Mouse (Mus musculus) testis, adult 2 months (tissue): ENCODE measurements around the gene Fads1. TPM values are rescaled to one million over a fixed set of nuclear protein-coding genes. Genes with fewer than 3 reads are reported as not detected.

ENCODE experiments used
- H3K27ac ChIP-seq: fragments of 200-500 bp; 2 replicates; pipeline ENCODE4 v1.5.1; 2012; ENCODE audit warnings: low read depth, low read length; ENCODE audit not compliant: control insufficient read depth, insufficient read depth
- H3K27me3 ChIP-seq: fragments of 200-500 bp; 2 replicates; pipeline ENCODE4 v1.6.1; 2012; ENCODE audit warnings: mild to moderate bottlenecking, low read length, moderate library complexity; ENCODE audit not compliant: control insufficient read depth, insufficient read depth
- H3K36me3 ChIP-seq: fragments of 200-500 bp; 2 replicates; pipeline ENCODE4 v1.6.1; 2012; ENCODE audit warnings: mild to moderate bottlenecking, low read length; ENCODE audit not compliant: control insufficient read depth, insufficient read depth
- H3K4me1 ChIP-seq: fragments of 200-500 bp; 2 replicates; pipeline ENCODE4 v1.6.1; 2012; ENCODE audit warnings: low read length; ENCODE audit not compliant: control insufficient read depth, insufficient read depth
- H3K4me3 ChIP-seq: fragments of 200-500 bp; 2 replicates; pipeline ENCODE4 v1.5.1; 2012; ENCODE audit warnings: low read depth, mild to moderate bottlenecking, low read length, moderate library complexity, mixed read lengths; ENCODE audit not compliant: control insufficient read depth
- CTCF ChIP-seq: fragments of 200-500 bp; IDR thresholded peaks from 2 replicates; pipeline ENCODE4 v1.5.1; 2012; ENCODE audit warnings: low read depth, mild to moderate bottlenecking, inconsistent platforms, low read length, moderate library complexity; ENCODE audit not compliant: control insufficient read depth, insufficient read depth, insufficient replicate concordance
- POLR2A ChIP-seq: fragments of 200-500 bp; IDR thresholded peaks from 2 replicates; pipeline ENCODE4 v1.6.1; 2012; ENCODE audit warnings: low read depth, mild to moderate bottlenecking, inconsistent platforms, low read length, moderate library complexity; ENCODE audit not compliant: control insufficient read depth
- polyA plus RNA-seq: library from polyadenylated mRNA; depleted of rRNA; stranded (reverse); fragments of >200 nt; gene quantifications from 2 replicates; pipeline ENCODE4 v1.2.3, GENCODE M21; 2012

Fads1 gene
- polyA plus RNA-seq, 1 experiment = 32.6 TPM

GRCm38 (mm10) chr19:10213796-10214471 is 31.2 kb downstream of the Fads1 start:
- Histone ChIP-seq H3K4me3 (no peak overlapping the region), H3K27ac (no peak overlapping the region), H3K4me1 (no peaks in the 10 kb centered on the region), H3K27me3 (no peaks in the 10 kb centered on the region), H3K36me3 (no peaks in the 10 kb centered on the region; the same call in none of the 2 replicates)
- TF ChIP-seq POLR2A (no peak), CTCF (no peak)

GRCm38 (mm10) chr19:10216101-10216500 is 33.4 kb downstream of the Fads1 start:
- Histone ChIP-seq H3K36me3 (no peaks in the 10 kb centered on the region; the same call in none of the 2 replicates), H3K4me3 (no peak overlapping the region)
- TF ChIP-seq CTCF (no peak), POLR2A (no peak)

GRCm38 (mm10) chr19:10219108-10219507 is 36.4 kb downstream of the Fads1 start:
- peaks cover 2% of the 10 kb centered on the region; the same call in 1 of the 2 replicates for H3K4me1 ChIP-seq
- H3K27me3 ChIP-seq = no peaks in the 10 kb centered on the region
- H3K36me3 ChIP-seq = no peaks in the 10 kb centered on the region
- H3K4me3 ChIP-seq = no peak overlapping the region
- no peak overlapping the region for H3K27ac ChIP-seq
- TF ChIP-seq CTCF (no peak), POLR2A (no peak)

More at GRCm38 (mm10) chr19:10216101-10216500, 33.4 kb downstream of the Fads1 start:
- Histone ChIP-seq H3K27me3 (no peaks in the 10 kb centered on the region), H3K4me1 (no peaks in the 10 kb centered on the region), H3K27ac (no peak overlapping the region)

- TF ChIP-seq CTCF = no peak
- TF ChIP-seq POLR2A = no peak
- Histone ChIP-seq H3K36me3 (no peaks in the 10 kb centered on the region), H3K4me1 (peaks cover 2% of the 10 kb centered on the region; the same call in 1 of the 2 replicates), H3K27me3 (no peaks in the 10 kb centered on the region), H3K4me3 (no peak overlapping the region), H3K27ac (no peak overlapping the region)
These were observed 36.9 kb downstream of the Fads1 start for GRCm38 (mm10) chr19:10219593-10219992.

- TF ChIP-seq CTCF = no peak
- TF ChIP-seq POLR2A = no peak
- Histone ChIP-seq H3K27ac (no peak overlapping the region), H3K4me1 (peaks cover 9% of the 10 kb centered on the region), H3K4me3 (no peak overlapping the region), H3K36me3 (no peaks in the 10 kb centered on the region), H3K27me3 (no peaks in the 10 kb centered on the region)
These were observed 38.9 kb downstream of the Fads1 start for GRCm38 (mm10) chr19:10221585-10221984.

GRCm38 (mm10) chr19:10222656-10223055 is 40.0 kb downstream of the Fads1 start:
- peaks cover 9% of the 10 kb centered on the region for H3K4me1 ChIP-seq
- TF ChIP-seq POLR2A = no peak
- no peak for TF ChIP-seq CTCF
- no peak overlapping the region for H3K27ac ChIP-seq
- H3K27me3 ChIP-seq = no peaks in the 10 kb centered on the region
- H3K4me3 ChIP-seq = no peak overlapping the region
- H3K36me3 ChIP-seq = no peaks in the 10 kb centered on the region

GRCm38 (mm10) chr19:10223561-10223960 is 40.9 kb downstream of the Fads1 start:
- peaks cover 9% of the 10 kb centered on the region for H3K4me1 ChIP-seq
- H3K27me3 ChIP-seq = no peaks in the 10 kb centered on the region
- TF ChIP-seq CTCF = no peak
- no peaks in the 10 kb centered on the region for H3K36me3 ChIP-seq
- no peak overlapping the region for H3K4me3 ChIP-seq
- H3K27ac ChIP-seq = no peak overlapping the region
